8 mouse cellular contexts compared by ENCODE assay signal in genomic region chr14:73122923-73123278, GRCm38 (mm10). TPM values are rescaled to one million over a fixed set of nuclear protein-coding genes. Genes with fewer than 3 reads are reported as not detected.
A peak's percentile ranks its signal among the peaks of the same experiment; 100 is the strongest.
DNase-seq lines count a peak whose midpoint lies in the region; ATAC-seq lines count a peak whose summit lies in the region.

Gene Rcbtb2 (plus strand): TSS chr14:73123037.

- no peaks in the 10 kb centered on the region for H3K9me3 ChIP-seq in forebrain, embryonic 10.5 days
- no peaks in the 10 kb centered on the region for H3K9me3 ChIP-seq in limb, embryonic 12.5 days

- H3K4me3 ChIP-seq in forebrain, embryonic 10.5 days = no peak within 1 kb of the TSS
- H3K4me3 ChIP-seq in limb, embryonic 12.5 days (replicated peaks) = no peak within 1 kb of the TSS

- no peak for ATAC-seq in limb, embryonic 12.5 days (ENCODE audit: insufficient number of reproducible peaks, insufficient read depth, low FRiP score, low TSS enrichment, low read depth)
- no peak for ATAC-seq in neutrophil, adult 5-6 weeks (ENCODE audit: extremely low read depth, insufficient number of reproducible peaks, low FRiP score, poor library complexity, severe bottlenecking)

- peaks cover 32% of the 10 kb centered on the region for H3K4me1 ChIP-seq in forebrain, embryonic 10.5 days
- H3K4me1 ChIP-seq in limb, embryonic 12.5 days (replicated peaks) = peaks cover 18% of the 10 kb centered on the region

- H3K27me3 ChIP-seq in forebrain, embryonic 10.5 days (ENCODE audit: poor library complexity, severe bottlenecking) = no peaks in the 10 kb centered on the region
- H3K27me3 ChIP-seq in limb, embryonic 12.5 days = no peaks in the 10 kb centered on the region

- peak; percentile 27 for DNase-seq in thymus, postnatal 4 days
- DNase-seq in thymus, postnatal 25 days = no peak
- peak; percentile 10 for DNase-seq in forebrain, embryonic 10.5 days (ENCODE audit: extremely low spot score, low spot score)
- DNase-seq in heart, postnatal 25 days (ENCODE audit: low spot score) = no peak
- DNase-seq in cerebellum, postnatal 25 days = no peak
- DNase-seq in right cerebral cortex, postnatal 4 days = no peak

- no peaks in the 10 kb centered on the region for H3K36me3 ChIP-seq in forebrain, embryonic 10.5 days (replicated peaks)
- H3K36me3 ChIP-seq in limb, embryonic 12.5 days = no peaks in the 10 kb centered on the region

- WGBS in forebrain, embryonic 10.5 days = 73% methylated on average over 4 of the region's 4 CpGs
- WGBS in limb, embryonic 12.5 days = 75% methylated on average over 4 of the region's 4 CpGs

- intact Hi-C loops in heart, postnatal 25 days (cut with DNase I) = no loop called here

- no peak within 1 kb of the TSS for H3K4me2 ChIP-seq in limb, embryonic 12.5 days

- no peak within 1 kb of the TSS for H3K27ac ChIP-seq in forebrain, embryonic 10.5 days
- peak within 1 kb of the TSS; percentile 29; the same call in 1 of the 2 replicates for H3K27ac ChIP-seq in limb, embryonic 12.5 days

- no peak within 1 kb of the TSS for H3K9ac ChIP-seq in limb, embryonic 12.5 days (replicated peaks)

RNA-seq across cellular contexts. Expression of gene Rcbtb2, which starts in this region (rescaled TPM):
- polyA plus RNA-seq in forebrain, embryonic 10.5 days (2016; fragmentation: Nextera tagmentation; extraction: Ambion mirVana) = 165 and 168 TPM in 2 replicates
- 10 to 100 TPM; 20.4 to 22.9 TPM for total RNA-seq in heart, postnatal 25 days (2021)
- polyA plus RNA-seq in limb, embryonic 12.5 days (2016; fragmentation: Nextera tagmentation; extraction: Ambion mirVana) = 172 and 185 TPM in 2 replicates
- total RNA-seq in neutrophil, adult 5-6 weeks (2017) = 18.3 and 20.0 TPM in 2 replicates

Comparison
In these comparisons a context has a peak if more than half of its experiments do, and no peak if none do; other contexts are left out.
1. DNase-seq: peak in thymus, postnatal 4 days (single experiment) and forebrain, embryonic 10.5 days (single experiment); none in thymus, postnatal 25 days (single experiment), heart, postnatal 25 days (single experiment), cerebellum, postnatal 25 days (0 of 2) and right cerebral cortex, postnatal 4 days (single experiment).